Mouse (Mus musculus): ENCODE data around the gene Pde4d. TPM values are rescaled to one million over a fixed set of nuclear protein-coding genes. Genes with fewer than 3 reads are reported as not detected.

Gene Pde4d
- polyA plus RNA-seq, 1 experiment from 2014 or later, result 14.9 TPM

GRCm38 (mm10) chr13:109802201-109802600 lies 1352.5 kb downstream of the Pde4d start:
- H3K27ac ChIP-seq (ENCODE audit: low read length), result no peak overlapping the region
- WGBS, result 33% methylated on average over 4 of the region's 4 CpGs
- H3K4me1 ChIP-seq (replicated peaks; ENCODE audit: control insufficient read depth, insufficient read depth, low read length), result peaks cover 4% of the 10 kb centered on the region; the same call in 1 of the 2 replicates
- H3K36me3 ChIP-seq (ENCODE audit: control insufficient read depth, insufficient read depth, low read length), result no peaks in the 10 kb centered on the region
- no peak for ATAC-seq (ENCODE audit: low read depth)
- no peak overlapping the region for H3K4me2 ChIP-seq (ENCODE audit: low read depth, low read length)
- H3K9ac ChIP-seq (ENCODE audit: low read length), result no peak overlapping the region
- no peaks in the 10 kb centered on the region for H3K9me3 ChIP-seq (ENCODE audit: control insufficient read depth, low read length)
- H3K4me3 ChIP-seq (ENCODE audit: low read length), result no peak overlapping the region
- H3K27me3 ChIP-seq (ENCODE audit: control insufficient read depth, insufficient read depth, low read depth, low read length), result no peaks in the 10 kb centered on the region

DNA sequence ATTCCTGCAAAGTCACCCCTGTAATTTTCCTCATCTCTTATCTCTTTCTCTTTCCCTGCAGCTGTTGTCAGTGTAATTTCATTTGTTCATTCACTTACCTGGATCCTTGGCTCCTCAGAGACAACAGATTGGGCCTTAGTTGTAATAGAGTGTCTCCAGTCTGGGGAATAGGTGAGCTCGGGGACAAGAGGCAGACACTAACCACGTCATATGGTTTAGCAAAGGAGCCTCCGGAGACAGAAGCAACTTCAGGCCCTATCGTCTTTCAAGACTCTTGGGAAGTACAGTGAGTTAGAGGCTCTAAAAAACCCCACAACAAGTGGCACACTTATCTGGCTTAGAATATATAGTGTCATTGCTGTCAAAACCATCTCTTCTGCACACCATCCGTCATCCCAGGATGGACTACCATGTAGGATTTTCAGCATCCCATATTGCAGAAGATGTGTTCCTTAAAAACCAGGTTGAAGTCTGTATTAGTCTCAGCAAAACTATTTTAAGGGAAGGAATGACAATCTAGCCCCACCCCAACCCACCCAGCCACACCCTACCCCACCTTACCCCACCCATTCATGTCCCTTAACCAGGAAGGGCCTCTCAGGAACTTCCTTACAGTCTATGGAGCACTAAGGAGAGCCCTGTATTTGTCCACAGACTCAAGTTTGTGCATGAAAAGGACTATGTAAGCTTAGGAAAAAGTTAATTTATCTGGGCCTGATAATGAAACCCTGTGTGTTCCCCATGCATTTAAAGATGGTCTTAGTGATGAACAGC lies 1356.6 kb downstream of the Pde4d start:
- H3K36me3 ChIP-seq (ENCODE audit: control insufficient read depth, insufficient read depth, low read length), result no peaks in the 10 kb centered on the region
- H3K4me2 ChIP-seq (ENCODE audit: low read depth, low read length), result no peak overlapping the region
- H3K27me3 ChIP-seq (ENCODE audit: control insufficient read depth, insufficient read depth, low read depth, low read length), result no peaks in the 10 kb centered on the region
- H3K4me3 ChIP-seq (ENCODE audit: low read length), result no peak overlapping the region
- H3K4me1 ChIP-seq (replicated peaks; ENCODE audit: control insufficient read depth, insufficient read depth, low read length), result peaks cover 8% of the 10 kb centered on the region; the same call in 1 of the 2 replicates
- H3K9ac ChIP-seq (ENCODE audit: low read length), result no peak overlapping the region
- ATAC-seq (ENCODE audit: low read depth), result no peak
- no peak overlapping the region for H3K27ac ChIP-seq (ENCODE audit: low read length)
- no peaks in the 10 kb centered on the region for H3K9me3 ChIP-seq (ENCODE audit: control insufficient read depth, low read length)
- WGBS, result 81% methylated on average over 5 of the region's 5 CpGs

- Histone ChIP-seq H3K27me3 (ENCODE audit: control insufficient read depth, insufficient read depth, low read depth, low read length) (no peaks in the 10 kb centered on the region), H3K4me3 (ENCODE audit: low read length) (no peak overlapping the region), H3K36me3 (ENCODE audit: control insufficient read depth, insufficient read depth, low read length) (no peaks in the 10 kb centered on the region), H3K9ac (ENCODE audit: low read length) (no peak overlapping the region), H3K4me2 (ENCODE audit: low read depth, low read length) (no peak overlapping the region), H3K27ac (ENCODE audit: low read length) (no peak overlapping the region), H3K9me3 (ENCODE audit: control insufficient read depth, low read length) (no peaks in the 10 kb centered on the region), H3K4me1 (replicated peaks; ENCODE audit: control insufficient read depth, insufficient read depth, low read length) (peaks cover 7% of the 10 kb centered on the region; the same call in 1 of the 2 replicates)
- 73% methylated on average over 2 of the region's 2 CpGs for WGBS
- no peak for ATAC-seq (ENCODE audit: low read depth)
These were observed 1357.3 kb downstream of the Pde4d start for GRCm38 (mm10) chr13:109807036-109807435.

DNA sequence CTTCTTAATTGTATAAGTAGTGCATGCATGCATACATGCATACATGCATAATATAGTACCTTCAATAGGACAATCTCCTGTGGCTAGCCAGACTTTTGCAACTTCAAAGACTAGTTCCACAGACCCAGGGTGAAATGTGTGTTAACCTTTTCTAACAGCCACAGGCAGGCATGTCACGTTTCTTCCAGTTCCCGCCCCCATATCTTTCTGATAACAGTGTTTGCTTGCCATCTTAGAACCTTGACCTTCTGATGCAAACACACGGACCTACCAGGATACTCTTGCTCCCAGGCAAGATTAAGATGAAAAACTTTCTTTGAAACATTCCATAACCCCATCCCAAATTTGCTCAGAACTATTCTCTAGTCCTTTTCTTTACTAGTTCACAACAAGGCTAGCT lies 1357.7 kb downstream of the Pde4d start:
- no peak overlapping the region for H3K4me2 ChIP-seq (ENCODE audit: low read depth, low read length)
- no peaks in the 10 kb centered on the region for H3K9me3 ChIP-seq (ENCODE audit: control insufficient read depth, low read length)
- H3K27me3 ChIP-seq (ENCODE audit: control insufficient read depth, insufficient read depth, low read depth, low read length), result no peaks in the 10 kb centered on the region
- peaks cover 5% of the 10 kb centered on the region; the same call in 1 of the 2 replicates for H3K4me1 ChIP-seq (replicated peaks; ENCODE audit: control insufficient read depth, insufficient read depth, low read length)
- H3K36me3 ChIP-seq (ENCODE audit: control insufficient read depth, insufficient read depth, low read length), result no peaks in the 10 kb centered on the region
- no peak overlapping the region for H3K27ac ChIP-seq (ENCODE audit: low read length)
- H3K9ac ChIP-seq (ENCODE audit: low read length), result no peak overlapping the region
- H3K4me3 ChIP-seq (ENCODE audit: low read length), result no peak overlapping the region
- 0 out of 2 replicates have a peak, but pooled peaks have one; percentile 47 for ATAC-seq (ENCODE audit: low read depth)
- WGBS, result 20% methylated on average over 3 of the region's 3 CpGs

DNA sequence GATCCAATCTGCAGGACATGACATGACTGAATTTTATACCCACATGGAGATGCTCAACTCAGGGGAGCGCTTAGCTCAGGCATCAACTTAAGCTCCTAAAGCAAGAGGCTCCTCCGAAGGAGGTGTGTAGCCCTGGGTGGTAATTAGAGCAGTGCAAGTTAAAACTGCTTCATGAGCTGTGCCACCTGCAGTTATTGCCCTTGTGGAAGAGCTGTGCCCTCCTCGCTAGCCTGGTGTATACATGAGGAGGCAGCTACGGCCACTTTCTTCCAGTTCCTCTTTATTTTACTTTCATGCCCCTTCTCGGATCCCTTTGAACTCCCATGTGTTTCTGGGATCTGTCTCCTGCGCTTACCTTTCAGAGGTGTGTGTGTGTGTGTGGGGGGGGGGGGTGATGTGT lies 1358.3 kb downstream of the Pde4d start:
- H3K27me3 ChIP-seq (ENCODE audit: control insufficient read depth, insufficient read depth, low read depth, low read length), result no peaks in the 10 kb centered on the region
- no peak overlapping the region for H3K9ac ChIP-seq (ENCODE audit: low read length)
- peaks cover 5% of the 10 kb centered on the region; the same call in 1 of the 2 replicates for H3K4me1 ChIP-seq (replicated peaks; ENCODE audit: control insufficient read depth, insufficient read depth, low read length)
- no peak overlapping the region for H3K27ac ChIP-seq (ENCODE audit: low read length)
- WGBS, result 45% methylated on average over 6 of the region's 6 CpGs
- H3K4me3 ChIP-seq (ENCODE audit: low read length), result no peak overlapping the region
- H3K9me3 ChIP-seq (ENCODE audit: control insufficient read depth, low read length), result no peaks in the 10 kb centered on the region
- ATAC-seq (ENCODE audit: low read depth), result peak; percentile 36; the same call in 1 of the 2 replicates
- no peaks in the 10 kb centered on the region for H3K36me3 ChIP-seq (ENCODE audit: control insufficient read depth, insufficient read depth, low read length)
- H3K4me2 ChIP-seq (ENCODE audit: low read depth, low read length), result no peak overlapping the region

- no peak overlapping the region for H3K4me2 ChIP-seq (ENCODE audit: low read depth, low read length)
- no peak overlapping the region for H3K9ac ChIP-seq (ENCODE audit: low read length)
- ATAC-seq (ENCODE audit: low read depth), result no peak
- WGBS, result 73% methylated on average over 6 of the region's 7 CpGs
- no peaks in the 10 kb centered on the region for H3K9me3 ChIP-seq (ENCODE audit: control insufficient read depth, low read length)
- H3K36me3 ChIP-seq (ENCODE audit: control insufficient read depth, insufficient read depth, low read length), result no peaks in the 10 kb centered on the region
- no peak overlapping the region for H3K4me3 ChIP-seq (ENCODE audit: low read length)
- no peak overlapping the region for H3K27ac ChIP-seq (ENCODE audit: low read length)
- no peaks in the 10 kb centered on the region for H3K27me3 ChIP-seq (ENCODE audit: control insufficient read depth, insufficient read depth, low read depth, low read length)
- H3K4me1 ChIP-seq (replicated peaks; ENCODE audit: control insufficient read depth, insufficient read depth, low read length), result peaks cover 5% of the 10 kb centered on the region; the same call in 1 of the 2 replicates
These were observed 1359.2 kb downstream of the Pde4d start for GRCm38 (mm10) chr13:109808946-109809345.

DNA sequence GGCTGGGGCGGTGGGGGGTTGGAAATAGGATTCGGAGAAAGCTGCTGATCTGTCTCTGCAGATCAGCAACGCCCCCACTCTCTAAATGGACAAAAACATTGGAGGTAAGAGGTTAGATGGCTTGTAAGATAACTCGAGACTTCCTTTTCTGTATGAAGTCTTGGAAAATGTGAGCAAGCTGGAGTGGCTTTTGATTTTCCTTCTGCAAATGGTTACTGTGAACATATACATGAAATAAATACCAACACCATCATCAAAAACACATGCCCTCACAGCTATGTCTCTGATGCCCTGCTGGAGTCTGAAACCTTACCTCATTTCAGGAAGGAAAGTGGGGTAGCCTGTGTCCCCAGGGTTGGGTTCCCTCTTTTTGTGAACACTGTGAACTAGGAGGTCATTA lies 1359.9 kb downstream of the Pde4d start:
- no peak overlapping the region for H3K4me2 ChIP-seq (ENCODE audit: low read depth, low read length)
- H3K9ac ChIP-seq (ENCODE audit: low read length), result no peak overlapping the region
- 57% methylated on average over 4 of the region's 4 CpGs for WGBS
- no peak overlapping the region for H3K4me3 ChIP-seq (ENCODE audit: low read length)
- H3K27ac ChIP-seq (ENCODE audit: low read length), result no peak overlapping the region
- no peaks in the 10 kb centered on the region for H3K36me3 ChIP-seq (ENCODE audit: control insufficient read depth, insufficient read depth, low read length)
- ATAC-seq (ENCODE audit: low read depth), result no peak
- peaks cover 5% of the 10 kb centered on the region; the same call in 1 of the 2 replicates for H3K4me1 ChIP-seq (replicated peaks; ENCODE audit: control insufficient read depth, insufficient read depth, low read length)
- H3K9me3 ChIP-seq (ENCODE audit: control insufficient read depth, low read length), result no peaks in the 10 kb centered on the region
- H3K27me3 ChIP-seq (ENCODE audit: control insufficient read depth, insufficient read depth, low read depth, low read length), result no peaks in the 10 kb centered on the region

DNA sequence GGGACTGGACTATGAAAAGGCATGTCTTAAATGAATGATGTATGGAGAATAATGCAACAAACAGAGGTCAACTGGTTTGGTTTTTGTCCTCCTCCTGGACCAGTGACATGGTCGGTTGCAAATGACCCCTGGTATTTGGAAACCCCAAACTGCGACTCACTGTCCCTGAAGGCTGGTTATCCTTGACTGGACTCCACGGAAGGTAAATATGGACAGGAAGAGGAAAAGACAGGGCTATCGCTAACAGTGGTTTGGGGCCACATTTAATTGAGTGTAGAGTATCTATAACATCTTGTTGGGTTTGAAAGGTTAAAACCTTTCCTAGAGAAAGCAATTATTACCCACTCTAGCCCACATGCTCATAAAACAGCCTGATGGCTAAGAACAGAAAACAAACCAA lies 1364.2 kb downstream of the Pde4d start:
- ATAC-seq (ENCODE audit: low read depth), result no peak
- WGBS, result 73% methylated on average over 4 of the region's 4 CpGs
- no peak overlapping the region for H3K9ac ChIP-seq (ENCODE audit: low read length)

DNA sequence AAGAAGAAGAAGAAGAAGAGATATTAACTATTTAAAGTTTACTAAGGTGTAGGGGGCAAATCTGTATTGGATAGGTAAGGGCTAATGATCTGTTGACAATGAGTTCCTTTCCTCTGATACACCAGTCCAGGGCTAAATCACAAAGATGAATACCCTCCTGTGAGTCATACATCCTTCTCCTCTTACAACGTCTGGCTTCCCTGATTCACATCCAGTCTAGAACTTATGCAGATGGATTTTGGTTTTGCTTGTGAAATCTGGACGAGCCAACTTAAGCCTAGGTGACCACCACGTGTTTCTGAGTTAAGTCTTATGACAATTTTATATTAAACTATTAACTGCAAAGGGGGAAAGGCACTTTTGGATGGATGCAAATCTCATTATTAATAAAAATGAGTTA lies 1369.3 kb downstream of the Pde4d start:
- WGBS, result 71% methylated on average over 3 of the region's 3 CpGs

More for the DNA sequence above, 1364.2 kb downstream of the Pde4d start:
- no peaks in the 10 kb centered on the region for H3K9me3 ChIP-seq (ENCODE audit: control insufficient read depth, low read length)
- no peaks in the 10 kb centered on the region for H3K36me3 ChIP-seq (ENCODE audit: control insufficient read depth, insufficient read depth, low read length)
- H3K4me1 ChIP-seq (replicated peaks; ENCODE audit: control insufficient read depth, insufficient read depth, low read length), result peaks cover under 1% of the 10 kb centered on the region; the same call in 1 of the 2 replicates
- no peak overlapping the region for H3K4me2 ChIP-seq (ENCODE audit: low read depth, low read length)
- no peaks in the 10 kb centered on the region for H3K27me3 ChIP-seq (ENCODE audit: control insufficient read depth, insufficient read depth, low read depth, low read length)
- no peak overlapping the region for H3K4me3 ChIP-seq (ENCODE audit: low read length)
- H3K27ac ChIP-seq (ENCODE audit: low read length), result no peak overlapping the region

More for the DNA sequence above, 1369.3 kb downstream of the Pde4d start:
- no peak overlapping the region for H3K9ac ChIP-seq (ENCODE audit: low read length)
- no peak for ATAC-seq (ENCODE audit: low read depth)
- H3K27ac ChIP-seq (ENCODE audit: low read length), result no peak overlapping the region
- H3K9me3 ChIP-seq (ENCODE audit: control insufficient read depth, low read length), result no peaks in the 10 kb centered on the region
- H3K4me3 ChIP-seq (ENCODE audit: low read length), result no peak overlapping the region
- peaks cover 25% of the 10 kb centered on the region for H3K4me1 ChIP-seq (replicated peaks; ENCODE audit: control insufficient read depth, insufficient read depth, low read length)
- H3K4me2 ChIP-seq (ENCODE audit: low read depth, low read length), result no peak overlapping the region
- H3K36me3 ChIP-seq (ENCODE audit: control insufficient read depth, insufficient read depth, low read length), result no peaks in the 10 kb centered on the region
- H3K27me3 ChIP-seq (ENCODE audit: control insufficient read depth, insufficient read depth, low read depth, low read length), result no peaks in the 10 kb centered on the region
